In genomic region chr2:166713690-166714426, GRCm38 (mm10) we compare ENCODE assay signal across 8 mouse cellular contexts. TPM values are rescaled to one million over a fixed set of nuclear protein-coding genes. Genes with fewer than 3 reads are reported as not detected.
A peak's percentile ranks its signal among the peaks of the same experiment; 100 is the strongest.
DNase-seq lines count a peak whose midpoint lies in the region; ATAC-seq and TF ChIP-seq lines count a peak whose summit lies in the region.

Prex1 (minus strand) TSS chr2:166713832.

- H3K9ac ChIP-seq in ES-E14 (ENCODE audit: insufficient read depth, low read depth, low read length, poor library complexity, severe bottlenecking): peak within 1 kb of the TSS; percentile 71
- peak within 1 kb of the TSS; percentile 75 for H3K9ac ChIP-seq in forebrain, embryonic 15.5 days (replicated peaks)
- H3K9ac ChIP-seq in liver, embryonic 16.5 days (ENCODE audit: low read depth, low read length): peak within 1 kb of the TSS; percentile 85
- H3K9ac ChIP-seq in neural tube, embryonic 12.5 days: peak within 1 kb of the TSS; percentile 78
- H3K9ac ChIP-seq in stomach, postnatal 0 days (ENCODE audit: low read length): peak within 1 kb of the TSS; percentile 70

- no peak for TF ChIP-seq CTCF in stomach, postnatal 0 days (IDR thresholded peaks at IDR 0.05; ENCODE audit: low read depth)

- no peak for TF ChIP-seq EP300 in stomach, postnatal 0 days (optimal IDR thresholded peaks at IDR 0.05)

- H3K27ac ChIP-seq in ES-E14 (ENCODE audit: insufficient read depth, low read depth, low read length, poor library complexity, severe bottlenecking): no peak within 1 kb of the TSS
- peak within 1 kb of the TSS; percentile 82 for H3K27ac ChIP-seq in forebrain, embryonic 15.5 days (replicated peaks)
- H3K27ac ChIP-seq in liver, embryonic 16.5 days (ENCODE audit: low read length): peak within 1 kb of the TSS; percentile 76
- peak within 1 kb of the TSS; percentile 26; the same call in 1 of the 2 replicates for H3K27ac ChIP-seq in neural tube, embryonic 12.5 days
- H3K27ac ChIP-seq in stomach, postnatal 0 days (replicated peaks): peak within 1 kb of the TSS; percentile 67

- no peaks in the 10 kb centered on the region for H3K36me3 ChIP-seq in ES-E14 (ENCODE audit: control insufficient read depth, insufficient read depth, low read length, poor library complexity, severe bottlenecking)
- no peaks in the 10 kb centered on the region for H3K36me3 ChIP-seq in forebrain, embryonic 15.5 days
- no peaks in the 10 kb centered on the region for H3K36me3 ChIP-seq in liver, embryonic 16.5 days (ENCODE audit: control insufficient read depth, insufficient read depth)
- H3K36me3 ChIP-seq in neural tube, embryonic 12.5 days: no peaks in the 10 kb centered on the region
- no peaks in the 10 kb centered on the region for H3K36me3 ChIP-seq in stomach, postnatal 0 days (ENCODE audit: control insufficient read depth, insufficient read depth, low read length)

- no peaks in the 10 kb centered on the region for H3K27me3 ChIP-seq in forebrain, embryonic 15.5 days
- peaks cover 3% of the 10 kb centered on the region for H3K27me3 ChIP-seq in liver, embryonic 16.5 days (ENCODE audit: control insufficient read depth, insufficient read depth, low read depth, low read length)
- no peaks in the 10 kb centered on the region for H3K27me3 ChIP-seq in neural tube, embryonic 12.5 days (replicated peaks)
- no peaks in the 10 kb centered on the region for H3K27me3 ChIP-seq in stomach, postnatal 0 days (ENCODE audit: control insufficient read depth, insufficient read depth, low read length)

- no peaks in the 10 kb centered on the region for H3K9me3 ChIP-seq in ES-E14 (ENCODE audit: control insufficient read depth, insufficient read depth, low read depth, low read length)
- no peaks in the 10 kb centered on the region for H3K9me3 ChIP-seq in forebrain, embryonic 15.5 days
- H3K9me3 ChIP-seq in liver, embryonic 16.5 days (replicated peaks; ENCODE audit: control insufficient read depth, low read length): no peaks in the 10 kb centered on the region
- H3K9me3 ChIP-seq in neural tube, embryonic 12.5 days: no peaks in the 10 kb centered on the region
- H3K9me3 ChIP-seq in stomach, postnatal 0 days (ENCODE audit: control insufficient read depth, low read length): no peaks in the 10 kb centered on the region

- H3K4me1 ChIP-seq in ES-E14 (ENCODE audit: control insufficient read depth in 2 of 2, insufficient read depth in 2 of 2, low read length in 2 of 2, poor library complexity in 1 of 2): peaks cover 2 to 6% of the 10 kb centered on the region in 2 experiments; a peak in 3 of 4 replicates
- H3K4me1 ChIP-seq in forebrain, embryonic 15.5 days: peaks cover 32% of the 10 kb centered on the region
- H3K4me1 ChIP-seq in liver, embryonic 16.5 days (ENCODE audit: control insufficient read depth, low read depth, low read length): peaks cover 41% of the 10 kb centered on the region
- peaks cover 43% of the 10 kb centered on the region for H3K4me1 ChIP-seq in neural tube, embryonic 12.5 days
- 0 out of 2 replicates have a peak, but pooled peaks cover 3% of the 10 kb centered on the region for H3K4me1 ChIP-seq in stomach, postnatal 0 days (replicated peaks; ENCODE audit: control insufficient read depth, insufficient read depth)

- ATAC-seq in forebrain, embryonic 15.5 days (replicated peaks): peak; percentile 86
- peak; percentile 89 for ATAC-seq in liver, embryonic 16.5 days (ENCODE audit: low read depth)
- ATAC-seq in neural tube, embryonic 12.5 days (ENCODE audit: low FRiP score, low read depth): peak; percentile 88
- peak; percentile 94 for ATAC-seq in stomach, postnatal 0 days (ENCODE audit: low FRiP score, low TSS enrichment)

- peak; percentile 93 for DNase-seq in ES-E14 (ENCODE audit: low read depth, low spot score)
- peak; percentile 91 to 94 for DNase-seq in cerebellum, adult 18-20 months
- DNase-seq in heart, postnatal 14 days: peak; percentile 98 to 99
- peak; percentile 83 for DNase-seq in large intestine, adult 2 months (ENCODE audit: low read depth, low spot score)
- DNase-seq in stomach, postnatal 0 days (ENCODE audit: low spot score): peak; percentile 100

- H3K4me3 ChIP-seq in ES-E14 (ENCODE audit: insufficient read depth in 1 of 2, low read depth in 1 of 2, low read length in 2 of 2, poor library complexity in 1 of 2, severe bottlenecking in 1 of 2): peak within 1 kb of the TSS; percentile 76 to 79
- peak within 1 kb of the TSS; percentile 82 for H3K4me3 ChIP-seq in forebrain, embryonic 15.5 days
- H3K4me3 ChIP-seq in liver, embryonic 16.5 days (ENCODE audit: low read depth, low read length): peak within 1 kb of the TSS; percentile 72
- H3K4me3 ChIP-seq in neural tube, embryonic 12.5 days: peak within 1 kb of the TSS; percentile 78
- H3K4me3 ChIP-seq in stomach, postnatal 0 days (ENCODE audit: low read depth, low read length): peak within 1 kb of the TSS; percentile 68

- in situ Hi-C loops in ES-E14 (cut with MboI; ENCODE audit: low sequenced_read_pairs in 2 of 2, unreplicated experiment in 2 of 2): no loop called here

- under 1% methylated on average over 67 of the region's 69 CpGs for WGBS in forebrain, embryonic 15.5 days
- WGBS in large intestine, adult 2 months: under 1% methylated on average over 69 of the region's 69 CpGs
- under 1% methylated on average over 67 of the region's 69 CpGs for WGBS in liver, embryonic 16.5 days (ENCODE audit: insufficient replicate concordance)
- WGBS in neural tube, embryonic 12.5 days: under 1% methylated on average over 68 of the region's 69 CpGs
- 1% methylated on average over 62 of the region's 69 CpGs for WGBS in stomach, postnatal 0 days

- peak within 1 kb of the TSS; percentile 85 for H3K4me2 ChIP-seq in forebrain, embryonic 15.5 days (replicated peaks)
- peak within 1 kb of the TSS; percentile 97 for H3K4me2 ChIP-seq in liver, embryonic 16.5 days (ENCODE audit: low read depth, low read length)
- peak within 1 kb of the TSS; percentile 86 for H3K4me2 ChIP-seq in neural tube, embryonic 12.5 days (replicated peaks)
- H3K4me2 ChIP-seq in stomach, postnatal 0 days (replicated peaks; ENCODE audit: low read depth): peak within 1 kb of the TSS; percentile 96

- intact Hi-C loops in heart, postnatal 14 days (cut with DNase I): loop anchor here (2.0 to 5.0 kb wide), 3 partner anchors 49 to 107 kb away; no protein-coding TSS in a partner anchor

TF ChIP-seq in ES-E14, 5 proteins besides CTCF, POLR2A, EP300 and RAD21:
- no peak for TF ChIP-seq ZNF384 (IDR thresholded peaks at IDR 0.05; ENCODE audit: low read depth, low read length)
- 0 out of 2 replicates have a peak, but pooled peaks have one; percentile 21 for TF ChIP-seq HCFC1 (IDR thresholded peaks at IDR 0.05; ENCODE audit: borderline replicate concordance, insufficient read depth, low read length)
- no peak for TF ChIP-seq MAFK (IDR thresholded peaks at IDR 0.05; ENCODE audit: insufficient read depth, low read depth, low read length)
- no peak for TF ChIP-seq CHD2 (IDR thresholded peaks at IDR 0.05; ENCODE audit: low read depth, low read length)
TF ChIP-seq in ES-E14: peak in this region for 1.

RNA-seq across cellular contexts. Expression of gene Prex1, which starts in this region (rescaled TPM):
- total RNA-seq in ES-E14 (2012; rRNA removed): 1.5 and 2.1 TPM in 2 replicates
- polyA plus RNA-seq in forebrain, embryonic 15.5 days (2015; fragmentation: Nextera tagmentation; extraction: Ambion mirVana): 38.8 and 43.9 TPM in 2 replicates
- 10 to 100 TPM; 10.7 to 11.9 TPM for total RNA-seq in heart, postnatal 14 days (2021)
- polyA plus RNA-seq in large intestine, adult 2 months (2012; rRNA removed): 12.6 and 18.2 TPM in 2 replicates
- polyA plus RNA-seq in liver, embryonic 16.5 days (2015; fragmentation: Nextera tagmentation; extraction: Ambion mirVana): 13.0 and 16.1 TPM in 2 replicates
- 45.3 and 47.8 TPM in 2 replicates for polyA plus RNA-seq in neural tube, embryonic 12.5 days (2016; fragmentation: Nextera tagmentation; extraction: Ambion mirVana)
- 12.0 and 12.8 TPM in 2 replicates for polyA plus RNA-seq in stomach, postnatal 0 days (2015; fragmentation: Nextera tagmentation; extraction: Ambion mirVana)
